Mouse (Mus musculus) heart, embryonic 12.5 days (tissue): ENCODE results near the gene Hacd2. TPM values are rescaled to one million over a fixed set of nuclear protein-coding genes. Genes with fewer than 3 reads are reported as not detected.

Experiments
- ATAC-seq: fragments of 200-750 bp; cut with Nextera tagmentation; 2 replicates; pipeline ENCODE4 v1.8.0; 2017; ENCODE audit warnings: moderate TSS enrichment, moderate library complexity; ENCODE audit not compliant: insufficient number of reproducible peaks, low FRiP score
- H3K27ac ChIP-seq: fragments of 300-500 bp; sonication (generic); 2 replicates; pipeline ENCODE4 v1.5.1; 2016; ENCODE audit warnings: mild to moderate bottlenecking, moderate library complexity; ENCODE audit not compliant: poor library complexity, severe bottlenecking
- H3K27me3 ChIP-seq: fragments of 300-500 bp; sonication (generic); replicated peaks from 2 replicates; pipeline ENCODE4 v1.6.1; 2016; ENCODE audit warnings: mild to moderate bottlenecking, moderate library complexity
- H3K36me3 ChIP-seq: fragments of 300-500 bp; sonication (generic); 2 replicates; pipeline ENCODE4 v1.6.1; 2016; ENCODE audit warnings: mild to moderate bottlenecking, moderate library complexity
- H3K4me1 ChIP-seq: fragments of 300-500 bp; sonication (generic); replicated peaks from 2 replicates; pipeline ENCODE4 v1.6.1; 2016; ENCODE audit warnings: mild to moderate bottlenecking
- H3K4me2 ChIP-seq: fragments of 300-500 bp; sonication (generic); 2 replicates; pipeline ENCODE4 v1.6.1; 2016; ENCODE audit warnings: mild to moderate bottlenecking, moderate library complexity
- H3K4me3 ChIP-seq: fragments of 300-500 bp; sonication (generic); 2 replicates; pipeline ENCODE4 v1.5.1; 2016; ENCODE audit warnings: mild to moderate bottlenecking
- H3K9ac ChIP-seq: fragments of 300-500 bp; sonication (generic); 2 replicates; pipeline ENCODE4 v1.6.1; 2016; ENCODE audit warnings: mild to moderate bottlenecking, moderate library complexity
- H3K9me3 ChIP-seq: fragments of 300-500 bp; sonication (generic); replicated peaks from 2 replicates; pipeline ENCODE4 v1.6.1; 2016; ENCODE audit warnings: mild to moderate bottlenecking, moderate library complexity
- WGBS: fragments of 180-500 bp; shearing (Covaris S2); methylation state at CpG from one replicate; pipeline ENCODE4 v1.1.7; 2016; 5-methylcytosine and 5-hydroxymethylcytosine counted together
- polyA plus RNA-seq: library from polyadenylated mRNA; unstranded; fragments of >200 nt; fragmentation: Nextera tagmentation; extraction: Ambion mirVana; gene quantifications from 2 replicates; pipeline ENCODE4 v1.2.1, GENCODE M21; 2016

Hacd2 gene
- polyA plus RNA-seq, 1 experiment from 2014 or later, result 54.6 TPM

DNA sequence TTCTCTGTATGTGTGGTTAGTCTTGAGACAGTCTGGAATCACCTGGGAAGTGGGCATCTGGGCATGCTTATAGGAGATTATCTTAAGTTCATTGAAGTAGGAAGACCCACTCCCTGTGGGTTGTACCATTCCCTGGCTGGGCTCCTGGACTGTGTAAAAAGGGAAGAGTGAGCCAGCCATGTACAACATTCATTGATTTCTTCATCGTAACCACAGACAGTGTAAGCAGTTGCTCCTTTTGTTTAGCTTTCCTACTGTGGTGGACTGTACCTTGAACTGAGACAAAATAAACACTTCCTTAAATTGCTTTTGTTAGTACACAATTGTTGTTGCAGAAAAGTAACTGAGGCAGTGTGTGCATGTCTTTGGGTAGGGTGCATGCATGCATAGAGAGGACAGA lies 33.6 kb downstream of the Hacd2 start:
- ATAC-seq, result no peak
- Histone ChIP-seq H3K4me1 (no peaks in the 10 kb centered on the region), H3K27ac (no peak overlapping the region), H3K4me2 (no peak overlapping the region), H3K27me3 (no peaks in the 10 kb centered on the region), H3K9ac (no peak overlapping the region), H3K4me3 (no peak overlapping the region), H3K36me3 (no peaks in the 10 kb centered on the region), H3K9me3 (no peaks in the 10 kb centered on the region)
- 88% methylated on average over 1 of the region's 1 CpGs for WGBS

DNA sequence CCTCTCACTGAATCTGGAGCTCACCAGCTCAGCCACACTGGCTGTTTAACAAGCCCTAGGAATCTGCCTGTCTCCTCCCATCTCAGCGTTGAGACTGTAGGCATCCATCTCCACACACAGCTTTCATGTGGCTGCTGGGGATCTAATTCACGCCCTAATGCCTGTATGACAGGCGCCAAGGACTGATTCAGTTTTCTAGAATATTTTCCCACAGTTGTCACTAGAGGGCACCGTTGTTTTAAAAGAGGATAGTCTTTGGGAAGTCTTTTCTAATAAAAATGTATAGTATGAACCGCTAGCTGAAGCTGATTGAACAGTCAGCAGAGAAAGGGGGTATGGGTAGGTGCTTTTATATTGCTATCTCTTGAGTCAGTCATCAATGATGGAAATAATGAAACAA lies 34.1 kb downstream of the Hacd2 start:
- no peaks in the 10 kb centered on the region for H3K4me1 ChIP-seq
- no peaks in the 10 kb centered on the region for H3K27me3 ChIP-seq
- no peak overlapping the region for H3K4me3 ChIP-seq
- H3K9ac ChIP-seq, result no peak overlapping the region
- 24% methylated on average over 5 of the region's 5 CpGs for WGBS
- ATAC-seq, result no peak
- no peaks in the 10 kb centered on the region for H3K36me3 ChIP-seq
- no peak overlapping the region for H3K27ac ChIP-seq
- no peak overlapping the region for H3K4me2 ChIP-seq
- no peaks in the 10 kb centered on the region for H3K9me3 ChIP-seq

DNA sequence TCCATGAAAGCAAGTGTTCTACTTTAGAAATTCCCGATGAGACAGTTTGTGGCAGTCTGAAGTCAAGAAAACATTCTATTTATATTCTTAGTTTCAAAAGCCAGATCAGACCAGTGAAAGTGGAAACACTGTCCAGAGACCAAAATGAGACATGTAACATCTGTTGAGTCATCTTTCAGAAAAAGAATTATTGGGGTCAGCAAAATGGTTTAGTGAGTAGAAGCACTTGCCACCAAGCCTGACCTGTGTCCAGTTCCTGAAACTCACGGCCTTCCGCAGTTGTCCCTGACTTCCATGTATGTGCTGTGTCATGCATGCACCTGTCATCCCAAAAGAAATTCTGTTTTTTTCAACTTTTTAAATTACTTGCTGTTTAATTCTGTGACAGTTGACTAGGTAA lies 34.6 kb downstream of the Hacd2 start:
- 88% methylated on average over 3 of the region's 3 CpGs for WGBS
- no peaks in the 10 kb centered on the region for H3K9me3 ChIP-seq

DNA sequence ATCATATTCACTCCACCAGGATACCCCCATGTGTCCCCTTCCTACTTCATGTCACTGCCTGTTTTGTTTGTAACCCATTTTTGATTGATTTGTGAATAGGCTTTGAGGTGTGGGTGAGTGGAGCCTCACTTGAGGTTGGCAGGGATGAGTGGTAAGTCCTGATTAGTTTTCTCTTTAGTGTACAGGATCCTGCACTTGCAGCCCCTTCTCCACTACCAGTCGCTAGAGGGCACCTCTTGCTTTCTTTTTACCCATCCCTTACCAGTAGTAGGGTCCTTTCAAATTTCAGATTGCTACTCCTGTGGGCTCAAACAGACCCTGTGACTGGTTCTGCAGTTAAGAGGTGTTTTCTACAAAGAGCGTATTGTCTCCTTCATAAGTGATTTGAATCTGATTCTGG lies 38.8 kb downstream of the Hacd2 start:
- ATAC-seq, result no peak

More for the DNA sequence above, 34.6 kb downstream of the Hacd2 start:
- Histone ChIP-seq H3K27me3 (no peaks in the 10 kb centered on the region), H3K4me2 (no peak overlapping the region), H3K27ac (no peak overlapping the region), H3K9ac (no peak overlapping the region), H3K4me1 (no peaks in the 10 kb centered on the region), H3K4me3 (no peak overlapping the region), H3K36me3 (no peaks in the 10 kb centered on the region)
- no peak for ATAC-seq

DNA sequence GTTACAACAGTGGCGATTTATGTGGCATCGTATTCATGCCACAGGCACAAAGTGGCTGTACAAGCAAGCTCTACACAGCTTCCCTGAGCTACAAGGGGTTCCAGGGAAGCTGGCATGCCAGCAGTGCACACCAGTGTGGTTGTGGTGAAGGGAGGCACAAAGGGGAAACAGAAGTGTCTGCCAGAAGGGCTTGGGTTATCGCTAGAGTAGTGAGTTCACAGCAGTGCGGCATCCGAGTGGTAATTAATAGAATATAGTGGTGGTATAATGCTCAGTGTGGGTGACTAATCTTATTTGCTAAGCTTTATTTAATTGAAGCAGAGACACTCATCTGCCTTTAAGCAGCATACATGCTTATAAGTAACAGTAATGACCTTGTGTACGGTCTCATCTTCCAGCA lies 43.5 kb downstream of the Hacd2 start:
- ATAC-seq, result no peak
- no peaks in the 10 kb centered on the region for H3K27me3 ChIP-seq
- H3K4me2 ChIP-seq, result no peak overlapping the region
- H3K36me3 ChIP-seq, result 0 out of 2 replicates have a peak, but pooled peaks cover 9% of the 10 kb centered on the region
- H3K4me3 ChIP-seq, result no peak overlapping the region
- no peaks in the 10 kb centered on the region for H3K9me3 ChIP-seq
- WGBS, result 89% methylated on average over 6 of the region's 6 CpGs
- no peak overlapping the region for H3K27ac ChIP-seq
- no peak overlapping the region for H3K9ac ChIP-seq
- H3K4me1 ChIP-seq, result peaks cover 14% of the 10 kb centered on the region

More for the DNA sequence above, 38.8 kb downstream of the Hacd2 start:
- H3K27ac ChIP-seq, result no peak overlapping the region
- no peak overlapping the region for H3K9ac ChIP-seq
- no peak overlapping the region for H3K4me2 ChIP-seq
- no peaks in the 10 kb centered on the region for H3K27me3 ChIP-seq
- WGBS, result 56% methylated on average over 2 of the region's 2 CpGs
- H3K36me3 ChIP-seq, result 0 out of 2 replicates have a peak, but pooled peaks cover 9% of the 10 kb centered on the region
- no peak overlapping the region for H3K4me3 ChIP-seq
- no peaks in the 10 kb centered on the region for H3K9me3 ChIP-seq
- H3K4me1 ChIP-seq, result no peaks in the 10 kb centered on the region

DNA sequence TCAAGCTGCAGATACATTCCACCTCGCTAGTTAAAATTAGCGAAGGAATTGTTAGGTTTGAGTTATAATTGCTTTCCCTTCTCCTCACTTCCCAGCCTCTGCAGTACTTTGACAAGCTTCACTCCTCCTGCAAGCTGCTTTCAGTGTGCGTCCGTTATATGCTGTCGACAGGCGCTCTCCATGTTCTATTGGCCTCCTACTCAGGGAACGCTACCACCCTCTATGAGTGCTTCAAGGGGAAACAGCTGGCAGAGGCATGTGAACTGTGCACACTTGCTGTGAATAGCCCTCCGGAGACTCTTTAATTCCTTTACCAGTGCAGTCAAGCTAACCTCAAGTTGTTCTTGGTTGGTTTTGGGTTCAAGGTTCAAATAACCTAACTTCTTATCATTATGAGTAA lies 44.9 kb downstream of the Hacd2 start:
- no peaks in the 10 kb centered on the region for H3K9me3 ChIP-seq
- H3K9ac ChIP-seq, result 0 out of 2 replicates have a peak overlapping the region, but pooled peaks have one; percentile 36
- no peak for ATAC-seq
- WGBS, result 53% methylated on average over 8 of the region's 8 CpGs
- H3K27ac ChIP-seq, result no peak overlapping the region
- H3K4me2 ChIP-seq, result peak overlapping the region; percentile 33
- H3K36me3 ChIP-seq, result 0 out of 2 replicates have a peak, but pooled peaks cover 7% of the 10 kb centered on the region
- H3K4me3 ChIP-seq, result no peak overlapping the region
- no peaks in the 10 kb centered on the region for H3K27me3 ChIP-seq
- H3K4me1 ChIP-seq, result peaks cover 14% of the 10 kb centered on the region

DNA sequence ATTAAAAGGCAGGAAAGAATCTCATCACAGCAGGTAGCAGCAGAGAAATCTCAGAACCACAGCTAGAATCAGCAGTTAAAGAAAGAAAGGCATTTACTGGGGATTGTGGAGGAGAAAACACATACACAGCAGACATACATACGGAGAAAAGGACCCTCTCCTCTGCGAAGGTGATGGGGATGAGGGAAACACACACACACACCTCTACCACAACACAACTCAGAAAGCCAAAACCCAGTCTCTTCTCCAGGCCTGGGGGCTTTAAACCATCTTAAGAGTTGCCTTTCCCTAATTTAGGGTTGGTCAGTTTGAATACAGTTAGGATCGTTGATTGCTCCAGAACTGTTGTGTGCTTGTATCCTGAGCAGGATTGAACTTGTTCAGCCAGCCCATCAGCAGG lies 45.4 kb downstream of the Hacd2 start:
- Histone ChIP-seq H3K27ac (no peak overlapping the region), H3K4me2 (no peak overlapping the region), H3K9ac (no peak overlapping the region), H3K4me3 (no peak overlapping the region), H3K9me3 (no peaks in the 10 kb centered on the region), H3K27me3 (no peaks in the 10 kb centered on the region), H3K4me1 (peaks cover 14% of the 10 kb centered on the region), H3K36me3 (0 out of 2 replicates have a peak, but pooled peaks cover 3% of the 10 kb centered on the region)
- ATAC-seq, result no peak
- WGBS, result 89% methylated on average over 3 of the region's 3 CpGs

DNA sequence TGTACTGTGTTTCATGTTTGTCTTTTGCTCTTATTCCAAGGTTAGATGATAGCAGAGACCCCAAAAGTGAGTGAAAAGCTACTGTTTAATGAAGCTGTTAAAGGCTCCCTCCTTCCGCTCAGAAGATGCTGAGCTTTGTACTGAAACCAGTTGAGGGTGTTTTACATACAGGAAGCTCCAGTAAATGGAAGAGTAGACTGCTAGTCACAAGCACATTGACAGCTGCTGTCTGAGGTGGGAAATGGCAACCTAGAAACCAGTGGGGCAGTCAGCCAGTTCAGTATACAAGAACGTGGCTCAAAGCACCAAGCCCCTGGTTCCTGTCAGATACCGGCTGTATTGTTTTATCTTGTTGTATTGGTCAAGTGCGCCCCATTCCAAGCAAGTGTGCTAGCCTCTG lies 46.7 kb downstream of the Hacd2 start:
- no peak overlapping the region for H3K9ac ChIP-seq
- 80% methylated on average over 4 of the region's 4 CpGs for WGBS
- no peaks in the 10 kb centered on the region for H3K27me3 ChIP-seq
- no peaks in the 10 kb centered on the region for H3K9me3 ChIP-seq
- H3K4me1 ChIP-seq, result peaks cover 14% of the 10 kb centered on the region
- no peak overlapping the region for H3K4me2 ChIP-seq
- H3K4me3 ChIP-seq, result no peak overlapping the region
- no peaks in the 10 kb centered on the region for H3K36me3 ChIP-seq
- no peak overlapping the region for H3K27ac ChIP-seq
- no peak for ATAC-seq

DNA sequence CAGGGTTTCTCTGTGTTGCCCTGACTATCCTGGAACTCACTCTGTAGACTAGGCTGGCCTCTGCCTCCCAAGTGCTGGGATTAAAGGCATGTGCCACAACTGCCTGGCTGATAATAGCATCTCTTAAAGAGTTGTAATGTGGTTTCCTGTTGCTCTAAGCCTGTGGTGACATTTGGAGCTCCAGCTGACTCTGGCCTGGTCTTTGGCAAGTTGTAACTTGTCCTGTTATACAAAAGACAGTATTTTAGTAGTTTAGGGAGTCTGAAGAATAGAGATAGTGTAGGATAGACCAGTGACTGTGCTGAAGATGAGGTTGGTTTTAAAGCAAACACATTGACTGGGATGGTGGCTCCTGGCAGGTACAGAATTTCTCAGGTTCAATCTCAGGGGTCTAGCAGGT lies 52.2 kb downstream of the Hacd2 start:
- no peak for ATAC-seq
- Histone ChIP-seq H3K27ac (no peak overlapping the region), H3K9me3 (no peaks in the 10 kb centered on the region), H3K4me3 (no peak overlapping the region), H3K9ac (no peak overlapping the region), H3K4me2 (no peak overlapping the region), H3K27me3 (no peaks in the 10 kb centered on the region), H3K4me1 (peaks cover 10% of the 10 kb centered on the region), H3K36me3 (peaks cover 5% of the 10 kb centered on the region; the same call in 1 of the 2 replicates)

DNA sequence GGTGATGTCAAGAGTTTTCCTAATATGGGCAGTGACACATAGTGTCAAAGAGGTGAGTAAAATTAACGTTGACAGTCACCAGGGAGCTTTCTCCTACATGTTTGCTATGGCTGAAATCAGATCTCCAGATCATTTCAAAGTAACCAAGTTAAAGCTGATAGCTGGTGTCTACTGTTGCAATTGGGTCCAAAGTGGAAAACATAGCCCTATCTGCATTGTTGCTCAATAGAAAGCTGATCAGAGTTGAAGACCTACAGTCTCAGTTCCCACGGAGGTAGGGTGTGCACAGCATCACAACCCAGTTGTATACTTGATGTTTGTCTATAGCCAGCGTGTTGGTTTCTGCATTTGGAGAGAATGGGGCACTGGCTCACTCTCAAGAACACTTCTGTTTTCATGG lies 53.4 kb downstream of the Hacd2 start:
- 82% methylated on average over 3 of the region's 3 CpGs for WGBS
- no peak overlapping the region for H3K27ac ChIP-seq
- ATAC-seq, result no peak
- H3K36me3 ChIP-seq, result peaks cover 5% of the 10 kb centered on the region; the same call in 1 of the 2 replicates
- peaks cover 6% of the 10 kb centered on the region for H3K4me1 ChIP-seq
- no peaks in the 10 kb centered on the region for H3K9me3 ChIP-seq
- no peak overlapping the region for H3K4me3 ChIP-seq
- no peaks in the 10 kb centered on the region for H3K27me3 ChIP-seq
- no peak overlapping the region for H3K4me2 ChIP-seq
- H3K9ac ChIP-seq, result no peak overlapping the region

DNA sequence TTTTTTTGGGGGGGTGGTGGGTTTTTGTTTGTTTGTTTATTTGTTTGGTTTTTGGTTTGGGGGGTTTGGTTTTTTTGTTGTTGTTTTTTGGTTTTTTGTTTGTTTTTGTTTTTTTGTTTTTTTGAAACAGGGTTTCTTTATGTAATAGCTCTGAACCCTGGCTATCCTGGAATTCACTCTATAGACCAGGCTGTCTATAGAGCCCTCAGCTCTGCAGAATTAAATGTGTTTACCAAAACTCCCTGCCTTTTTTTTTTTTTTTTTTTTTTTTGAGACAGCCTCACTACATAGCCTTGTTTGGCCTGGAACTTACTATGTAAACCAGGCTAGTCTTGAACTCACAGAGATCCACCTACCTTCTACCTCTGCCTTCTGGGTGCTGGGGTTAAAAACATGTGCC lies 71.3 kb downstream of the Hacd2 start:
- Histone ChIP-seq H3K4me1 (no peaks in the 10 kb centered on the region), H3K9me3 (no peaks in the 10 kb centered on the region), H3K36me3 (peaks cover 5% of the 10 kb centered on the region; the same call in 1 of the 2 replicates), H3K27ac (no peak overlapping the region), H3K9ac (no peak overlapping the region), H3K27me3 (no peaks in the 10 kb centered on the region), H3K4me3 (no peak overlapping the region), H3K4me2 (no peak overlapping the region)
- ATAC-seq, result no peak

DNA sequence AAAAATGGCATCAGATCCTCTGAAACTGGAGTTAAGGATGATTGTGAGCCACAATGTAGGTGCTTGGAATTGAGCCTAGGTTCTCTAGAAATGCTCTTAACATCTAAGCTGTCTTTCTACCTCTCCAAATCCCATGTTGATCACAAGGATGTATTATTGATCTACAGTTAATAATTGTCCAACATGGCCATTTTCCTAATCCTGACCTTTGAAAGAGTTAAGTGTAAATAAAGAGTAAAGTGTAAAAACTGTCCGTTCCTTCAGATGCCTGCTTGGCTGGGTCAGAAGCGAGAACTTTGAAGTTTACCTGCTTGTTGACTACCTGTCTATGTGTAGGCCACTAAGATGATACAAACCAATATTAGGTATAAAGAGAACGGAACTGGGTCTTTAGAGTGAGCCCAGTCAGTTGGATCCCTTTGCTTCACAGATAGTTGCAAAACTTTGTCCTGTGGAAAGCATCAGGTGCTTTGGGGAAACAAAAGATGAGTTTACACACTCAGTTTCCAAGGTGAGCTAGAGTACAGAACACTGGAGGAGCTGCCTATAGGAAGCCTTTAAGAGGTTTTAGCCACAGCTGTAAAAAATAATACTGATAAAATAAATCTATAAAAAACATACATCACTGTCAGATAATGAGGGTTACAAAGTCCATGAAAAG lies 75.8 kb downstream of the Hacd2 start:
- no peaks in the 10 kb centered on the region for H3K9me3 ChIP-seq
- H3K36me3 ChIP-seq, result peaks cover 11% of the 10 kb centered on the region
- WGBS, result 92% methylated on average over 3 of the region's 3 CpGs
- H3K27ac ChIP-seq, result no peak overlapping the region
- H3K27me3 ChIP-seq, result no peaks in the 10 kb centered on the region
- H3K9ac ChIP-seq, result no peak overlapping the region
- ATAC-seq, result no peak
- H3K4me1 ChIP-seq, result peaks cover 1% of the 10 kb centered on the region
- no peak overlapping the region for H3K4me2 ChIP-seq
- H3K4me3 ChIP-seq, result no peak overlapping the region
